Mouse (Mus musculus): ENCODE data around the gene Gpc4. TPM values are rescaled to one million over a fixed set of nuclear protein-coding genes. Genes with fewer than 3 reads are reported as not detected.
A peak's percentile ranks its signal among the peaks of the same experiment; 100 is the strongest.

Gene Gpc4
- polyA plus RNA-seq, 1 experiment from 2014 or later = 25.3 TPM

- no peak for DNase-seq (ENCODE audit: low spot score)
- no peaks in the 10 kb centered on the region for H3K27me3 ChIP-seq (ENCODE audit: insufficient read depth, poor library complexity, severe bottlenecking)
- H3K9me3 ChIP-seq = no peaks in the 10 kb centered on the region
- 69% methylated on average over 2 of the region's 2 CpGs for WGBS
- H3K36me3 ChIP-seq = no peaks in the 10 kb centered on the region
- H3K27ac ChIP-seq = no peak overlapping the region
- H3K4me1 ChIP-seq = no peaks in the 10 kb centered on the region
- H3K4me3 ChIP-seq = no peak overlapping the region
Observed at GRCm38 (mm10) chrX:52138461-52139075, 26.5 kb downstream of the Gpc4 start.

- Histone ChIP-seq H3K36me3 (no peaks in the 10 kb centered on the region), H3K4me1 (no peaks in the 10 kb centered on the region), H3K27me3 (ENCODE audit: insufficient read depth, poor library complexity, severe bottlenecking) (no peaks in the 10 kb centered on the region), H3K27ac (no peak overlapping the region), H3K9me3 (no peaks in the 10 kb centered on the region), H3K4me3 (no peak overlapping the region)
- DNase-seq (ENCODE audit: low spot score) = no peak
- 68% methylated on average over 5 of the region's 5 CpGs for WGBS
Observed at GRCm38 (mm10) chrX:52138033-52138432, 27.0 kb downstream of the Gpc4 start.

- H3K27me3 ChIP-seq (ENCODE audit: insufficient read depth, poor library complexity, severe bottlenecking) = no peaks in the 10 kb centered on the region
- H3K27ac ChIP-seq = no peak overlapping the region
- H3K4me1 ChIP-seq = no peaks in the 10 kb centered on the region
- no peak overlapping the region for H3K4me3 ChIP-seq
- H3K9me3 ChIP-seq = no peaks in the 10 kb centered on the region
- DNase-seq (ENCODE audit: low spot score) = no peak
- 87% methylated on average over 5 of the region's 5 CpGs for WGBS
- no peaks in the 10 kb centered on the region for H3K36me3 ChIP-seq
Observed at GRCm38 (mm10) chrX:52136525-52136924, 28.5 kb downstream of the Gpc4 start.

- WGBS = 77% methylated on average over 1 of the region's 1 CpGs
- Histone ChIP-seq H3K9me3 (no peaks in the 10 kb centered on the region), H3K27ac (no peak overlapping the region), H3K4me1 (peaks cover 2% of the 10 kb centered on the region; the same call in 1 of the 2 replicates), H3K4me3 (no peak overlapping the region), H3K27me3 (ENCODE audit: insufficient read depth, poor library complexity, severe bottlenecking) (no peaks in the 10 kb centered on the region), H3K36me3 (no peaks in the 10 kb centered on the region)
- DNase-seq (ENCODE audit: low spot score) = no peak
Observed at GRCm38 (mm10) chrX:52129604-52130003, 35.4 kb downstream of the Gpc4 start.

- H3K27ac ChIP-seq = no peak overlapping the region
- H3K4me3 ChIP-seq = no peak overlapping the region
- peaks cover 2% of the 10 kb centered on the region; the same call in 1 of the 2 replicates for H3K4me1 ChIP-seq
- no peaks in the 10 kb centered on the region for H3K36me3 ChIP-seq
- H3K27me3 ChIP-seq (ENCODE audit: insufficient read depth, poor library complexity, severe bottlenecking) = no peaks in the 10 kb centered on the region
- DNase-seq (ENCODE audit: low spot score) = no peak
- 80% methylated on average over 4 of the region's 4 CpGs for WGBS
- no peaks in the 10 kb centered on the region for H3K9me3 ChIP-seq
Observed at GRCm38 (mm10) chrX:52128794-52129193, 36.3 kb downstream of the Gpc4 start.

- Histone ChIP-seq H3K36me3 (no peaks in the 10 kb centered on the region), H3K9me3 (no peaks in the 10 kb centered on the region)
- 83% methylated on average over 5 of the region's 5 CpGs for WGBS
Observed at GRCm38 (mm10) chrX:52113651-52114050, 51.4 kb downstream of the Gpc4 start.

GRCm38 (mm10) chrX:52109663-52110062 is 55.4 kb downstream of the Gpc4 start:
- H3K9me3 ChIP-seq = no peaks in the 10 kb centered on the region
- H3K36me3 ChIP-seq = no peaks in the 10 kb centered on the region
- no peak overlapping the region for H3K27ac ChIP-seq
- WGBS = 36% methylated on average over 2 of the region's 2 CpGs
- DNase-seq (ENCODE audit: low spot score) = no peak
- H3K4me1 ChIP-seq = no peaks in the 10 kb centered on the region
- no peaks in the 10 kb centered on the region for H3K27me3 ChIP-seq (ENCODE audit: insufficient read depth, poor library complexity, severe bottlenecking)
- no peak overlapping the region for H3K4me3 ChIP-seq

More at GRCm38 (mm10) chrX:52113651-52114050, 51.4 kb downstream of the Gpc4 start:
- Histone ChIP-seq H3K4me1 (no peaks in the 10 kb centered on the region), H3K27ac (no peak overlapping the region), H3K4me3 (no peak overlapping the region), H3K27me3 (ENCODE audit: insufficient read depth, poor library complexity, severe bottlenecking) (no peaks in the 10 kb centered on the region)
- no peak for DNase-seq (ENCODE audit: low spot score)

- Histone ChIP-seq H3K4me1 (no peaks in the 10 kb centered on the region), H3K4me3 (no peak overlapping the region), H3K9me3 (no peaks in the 10 kb centered on the region), H3K36me3 (no peaks in the 10 kb centered on the region), H3K27ac (no peak overlapping the region), H3K27me3 (ENCODE audit: insufficient read depth, poor library complexity, severe bottlenecking) (no peaks in the 10 kb centered on the region)
- DNase-seq (ENCODE audit: low spot score) = no peak
- 86% methylated on average over 1 of the region's 1 CpGs for WGBS
Observed at GRCm38 (mm10) chrX:52108966-52109365, 56.1 kb downstream of the Gpc4 start.

- Histone ChIP-seq H3K4me3 (no peak overlapping the region), H3K4me1 (no peaks in the 10 kb centered on the region), H3K36me3 (no peaks in the 10 kb centered on the region), H3K27me3 (ENCODE audit: insufficient read depth, poor library complexity, severe bottlenecking) (no peaks in the 10 kb centered on the region), H3K27ac (no peak overlapping the region), H3K9me3 (no peaks in the 10 kb centered on the region)
- WGBS = 84% methylated on average over 1 of the region's 1 CpGs
- DNase-seq (ENCODE audit: low spot score) = no peak
Observed at GRCm38 (mm10) chrX:52103771-52104170, 61.3 kb downstream of the Gpc4 start.

GRCm38 (mm10) chrX:52101940-52102339 is 63.1 kb downstream of the Gpc4 start:
- WGBS = 85% methylated on average over 1 of the region's 1 CpGs

GRCm38 (mm10) chrX:52101445-52101844 is 63.6 kb downstream of the Gpc4 start:
- no peak overlapping the region for H3K27ac ChIP-seq
- H3K4me3 ChIP-seq = no peak overlapping the region
- no peaks in the 10 kb centered on the region for H3K4me1 ChIP-seq
- no peaks in the 10 kb centered on the region for H3K36me3 ChIP-seq
- WGBS = 58% methylated on average over 6 of the region's 6 CpGs
- no peaks in the 10 kb centered on the region for H3K9me3 ChIP-seq
- no peaks in the 10 kb centered on the region for H3K27me3 ChIP-seq (ENCODE audit: insufficient read depth, poor library complexity, severe bottlenecking)
- DNase-seq (ENCODE audit: low spot score) = no peak

More at GRCm38 (mm10) chrX:52101940-52102339, 63.1 kb downstream of the Gpc4 start:
- no peaks in the 10 kb centered on the region for H3K27me3 ChIP-seq (ENCODE audit: insufficient read depth, poor library complexity, severe bottlenecking)
- no peaks in the 10 kb centered on the region for H3K36me3 ChIP-seq
- no peak for DNase-seq (ENCODE audit: low spot score)
- H3K4me1 ChIP-seq = no peaks in the 10 kb centered on the region
- no peak overlapping the region for H3K27ac ChIP-seq
- no peaks in the 10 kb centered on the region for H3K9me3 ChIP-seq
- no peak overlapping the region for H3K4me3 ChIP-seq

GRCm38 (mm10) chrX:52087726-52088348 is 77.2 kb downstream of the Gpc4 start:
- no peaks in the 10 kb centered on the region for H3K4me1 ChIP-seq
- H3K4me3 ChIP-seq = no peak overlapping the region
- no peaks in the 10 kb centered on the region for H3K27me3 ChIP-seq (ENCODE audit: insufficient read depth, poor library complexity, severe bottlenecking)
- H3K27ac ChIP-seq = no peak overlapping the region
- 45% methylated on average over 7 of the region's 7 CpGs for WGBS
- H3K9me3 ChIP-seq = no peaks in the 10 kb centered on the region
- no peaks in the 10 kb centered on the region for H3K36me3 ChIP-seq
- peak; percentile 74 for DNase-seq (ENCODE audit: low spot score)

GRCm38 (mm10) chrX:52086885-52087573 is 78.0 kb downstream of the Gpc4 start:
- 73% methylated on average over 8 of the region's 8 CpGs for WGBS

More at GRCm38 (mm10) chrX:52086885-52087573, 78.0 kb downstream of the Gpc4 start:
- Histone ChIP-seq H3K4me1 (no peaks in the 10 kb centered on the region), H3K36me3 (no peaks in the 10 kb centered on the region), H3K27ac (no peak overlapping the region), H3K9me3 (no peaks in the 10 kb centered on the region), H3K4me3 (no peak overlapping the region), H3K27me3 (ENCODE audit: insufficient read depth, poor library complexity, severe bottlenecking) (no peaks in the 10 kb centered on the region)
- no peak for DNase-seq (ENCODE audit: low spot score)
